ENCODE assay signal across 21 mouse cellular contexts in the genomic region with DNA sequence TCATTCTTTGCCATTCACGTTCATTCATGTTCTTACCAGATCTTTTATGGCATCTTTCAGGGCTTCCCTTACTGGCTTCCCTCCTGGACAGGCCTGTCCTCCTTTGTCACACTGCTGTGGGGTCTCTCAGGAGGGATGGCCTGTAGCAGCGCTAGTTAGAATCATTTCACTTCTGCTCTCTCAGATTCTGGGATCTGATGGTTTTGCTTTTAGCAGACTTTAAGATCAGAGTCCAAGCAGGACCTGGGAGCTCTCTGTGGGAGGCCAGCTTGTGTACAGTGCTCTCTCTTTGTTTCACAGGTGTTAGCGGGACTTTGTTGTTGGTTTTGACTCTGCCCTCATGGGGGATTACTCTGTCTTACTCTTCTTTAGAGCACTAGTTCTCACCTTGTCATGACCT. TPM values are rescaled to one million over a fixed set of nuclear protein-coding genes. Genes with fewer than 3 reads are reported as not detected.
DNase-seq lines count a peak whose midpoint lies in the region; ATAC-seq lines count a peak whose summit lies in the region.
"Had no signal": no experiment of that assay in that cellular context is flagged by ENCODE, and none has a peak within 500 bp of the region (broad histone marks: within the 10 kb centered on the region; RNA-seq: fewer than 3 reads in every experiment).

No protein-coding gene starts in this region.

- no peaks in the 10 kb centered on the region for H3K27me3 ChIP-seq in neural tube, embryonic 11.5 days (ENCODE audit: control insufficient read depth, insufficient read depth, low read length)
- H3K27me3 ChIP-seq in neural tube, embryonic 15.5 days (replicated peaks) = no peaks in the 10 kb centered on the region
- H3K27me3 ChIP-seq in embryonic facial prominence, embryonic 10.5 days (replicated peaks; ENCODE audit: low read depth, poor library complexity, severe bottlenecking) = no peaks in the 10 kb centered on the region
- H3K27me3 ChIP-seq: forebrain, embryonic 13.5 days; hindbrain, embryonic 13.5 days had no signal

- no peak overlapping the region for H3K9ac ChIP-seq in neural tube, embryonic 11.5 days (ENCODE audit: low read length)
- no peak overlapping the region for H3K9ac ChIP-seq in neural tube, embryonic 15.5 days (replicated peaks)
- H3K9ac ChIP-seq: forebrain, embryonic 13.5 days; forebrain, postnatal 0 days; heart, embryonic 13.5 days; hindbrain, embryonic 13.5 days had no signal

- intact Hi-C loops in heart, postnatal 14 days (cut with DNase I) = no loop called here

- H3K9me3 ChIP-seq in neural tube, embryonic 11.5 days (ENCODE audit: control insufficient read depth, low read length) = no peaks in the 10 kb centered on the region
- no peaks in the 10 kb centered on the region for H3K9me3 ChIP-seq in neural tube, embryonic 15.5 days (replicated peaks)
- no peaks in the 10 kb centered on the region for H3K9me3 ChIP-seq in embryonic facial prominence, embryonic 10.5 days
- H3K9me3 ChIP-seq: forebrain, embryonic 13.5 days; heart, embryonic 13.5 days; hindbrain, embryonic 13.5 days had no signal

- H3K36me3 ChIP-seq in neural tube, embryonic 11.5 days (ENCODE audit: control insufficient read depth, insufficient read depth, low read length) = no peaks in the 10 kb centered on the region
- H3K36me3 ChIP-seq in neural tube, embryonic 15.5 days = no peaks in the 10 kb centered on the region
- no peaks in the 10 kb centered on the region for H3K36me3 ChIP-seq in embryonic facial prominence, embryonic 10.5 days (replicated peaks)
- H3K36me3 ChIP-seq: G1E; heart, embryonic 13.5 days; hindbrain, embryonic 13.5 days had no signal

- no peak overlapping the region for H3K4me3 ChIP-seq in neural tube, embryonic 11.5 days (ENCODE audit: low read depth, low read length)
- no peak overlapping the region for H3K4me3 ChIP-seq in neural tube, embryonic 15.5 days (replicated peaks)
- no peak overlapping the region for H3K4me3 ChIP-seq in embryonic facial prominence, embryonic 10.5 days
- H3K4me3 ChIP-seq: forebrain, embryonic 13.5 days; heart, embryonic 13.5 days; hindbrain, embryonic 13.5 days had no signal

- no peak overlapping the region for H3K4me2 ChIP-seq in neural tube, embryonic 11.5 days (ENCODE audit: low read depth)
- no peak overlapping the region for H3K4me2 ChIP-seq in neural tube, embryonic 15.5 days
- H3K4me2 ChIP-seq: forebrain, embryonic 13.5 days; heart, embryonic 13.5 days; hindbrain, embryonic 13.5 days had no signal

- no peak for ATAC-seq in neural tube, embryonic 11.5 days (ENCODE audit: insufficient read depth, low FRiP score, low TSS enrichment)
- ATAC-seq in neural tube, embryonic 15.5 days (ENCODE audit: low FRiP score) = no peak
- ATAC-seq in CD4-positive, CD25-positive, alpha-beta regulatory T cell, adult 4 months = no peak
- ATAC-seq: activated CD4-positive, CD25-positive, alpha-beta regulatory T cell, adult 4 months; forebrain, embryonic 13.5 days; forebrain, postnatal 0 days; hindbrain, postnatal 0 days had no signal

- peaks cover 11% of the 10 kb centered on the region; the same call in 1 of the 2 replicates for H3K4me1 ChIP-seq in neural tube, embryonic 11.5 days (ENCODE audit: control insufficient read depth, insufficient read depth, low read length)
- H3K4me1 ChIP-seq in neural tube, embryonic 15.5 days = peaks cover 27% of the 10 kb centered on the region
- H3K4me1 ChIP-seq in embryonic facial prominence, embryonic 10.5 days = peaks cover 33% of the 10 kb centered on the region

- no peak overlapping the region for H3K27ac ChIP-seq in neural tube, embryonic 11.5 days (ENCODE audit: low read depth, low read length)
- H3K27ac ChIP-seq in neural tube, embryonic 15.5 days (replicated peaks) = no peak overlapping the region
- H3K27ac ChIP-seq in embryonic facial prominence, embryonic 10.5 days (replicated peaks) = peak overlapping the region; percentile 51; the same call in 1 of the 2 replicates
- H3K27ac ChIP-seq: forebrain, embryonic 13.5 days; heart, embryonic 13.5 days; hindbrain, embryonic 13.5 days; hindbrain, postnatal 0 days had no signal

- DNase-seq in heart, adult 11 months = peak; percentile 61
- DNase-seq in heart, postnatal 14 days = no peak
- DNase-seq in neural tube, embryonic 11.5 days (ENCODE audit: low spot score) = peak; percentile 17
- no peak for DNase-seq in embryonic facial prominence, embryonic 10.5 days (ENCODE audit: low spot score)
- no peak for DNase-seq in gastrocnemius, postnatal 10 days
- DNase-seq: adrenal gland, postnatal 14 days; cerebellum, adult 9-11 months; forebrain, postnatal 0 days; gastrocnemius, postnatal 25 days; heart, postnatal 4 days had no signal

- 39% methylated on average over 3 of the region's 3 CpGs for WGBS in neural tube, embryonic 11.5 days
- WGBS in neural tube, embryonic 15.5 days = 36% methylated on average over 3 of the region's 3 CpGs
- 54% methylated on average over 3 of the region's 3 CpGs for WGBS in embryonic facial prominence, embryonic 10.5 days

RNA-seq across cellular contexts. Expression of a gene that starts 23.0 kb away (rescaled TPM):
- total RNA-seq in heart, postnatal 14 days (2021) = under 1 TPM; 0.31 to 0.39 TPM
- 6.4 and 6.6 TPM in 2 replicates for polyA plus RNA-seq in neural tube, embryonic 11.5 days (2014; fragmentation: Nextera tagmentation; extraction: Ambion mirVana)
- polyA plus RNA-seq in neural tube, embryonic 15.5 days (2015; fragmentation: Nextera tagmentation; extraction: Ambion mirVana) = 19.4 and 22.2 TPM in 2 replicates
- 7.7 and 8.7 TPM in 2 replicates for polyA plus RNA-seq in embryonic facial prominence, embryonic 10.5 days (2016; fragmentation: Nextera tagmentation; extraction: Ambion mirVana)
- total RNA-seq in gastrocnemius, postnatal 10 days (2021) = 1 to 10 TPM; 1.6 TPM
- not detected for polyA plus RNA-seq in CD4-positive, CD25-positive, alpha-beta regulatory T cell, adult 4 months (2017; shearing (Covaris generic))
- total RNA-seq: CH12.LX; granulocyte monocyte progenitor cell, adult 5-6 weeks had no signal
- polyA plus RNA-seq: activated CD4-positive, CD25-positive, alpha-beta regulatory T cell, adult 4 months; C2C12; G1E had no signal

Comparison
In these comparisons a context has a peak if more than half of its experiments do, and no peak if none do; other contexts are left out.
1. DNase-seq: peak in heart, adult 11 months (single experiment) and neural tube, embryonic 11.5 days (single experiment); none in heart, postnatal 14 days (0 of 2), embryonic facial prominence, embryonic 10.5 days (single experiment) and gastrocnemius, postnatal 10 days (single experiment).